In the genomic region with DNA sequence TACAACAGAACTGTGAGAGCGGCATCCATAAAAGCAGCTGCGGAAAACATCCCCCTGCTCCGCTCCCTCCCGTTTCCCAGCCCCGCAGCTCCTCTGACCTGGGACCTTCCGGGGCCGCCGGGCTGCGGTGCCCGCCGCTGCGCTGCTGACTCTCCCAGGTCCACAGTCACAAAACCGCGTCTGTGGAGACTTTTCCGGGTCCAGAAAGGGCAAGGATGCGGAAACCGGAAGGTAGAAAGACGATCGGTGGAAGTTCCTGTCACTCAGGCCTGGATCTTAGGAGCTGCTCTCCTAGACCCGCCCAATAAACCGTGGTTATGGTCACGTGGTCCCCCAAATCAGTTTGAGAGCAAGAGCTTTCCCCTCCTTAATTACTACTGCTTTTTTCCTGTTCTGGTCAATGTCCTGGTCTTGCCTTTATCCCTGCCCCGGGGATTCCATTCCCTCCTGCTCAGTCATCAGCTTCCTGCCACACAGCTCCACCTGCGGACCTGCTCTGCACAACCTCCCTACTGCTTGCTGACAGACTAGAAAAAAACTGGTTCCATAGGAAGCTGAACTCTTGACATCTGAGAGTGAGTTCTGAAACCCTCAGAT, we compare ENCODE assay signal across 8 mouse cellular contexts. TPM values are rescaled to one million over a fixed set of nuclear protein-coding genes. Genes with fewer than 3 reads are reported as not detected.
DNase-seq lines count a peak whose midpoint lies in the region; ATAC-seq and TF ChIP-seq lines count a peak whose summit lies in the region.
"Not testable (repeated sequence)": the region's sequence is repeated elsewhere in the genome, so short reads cannot be mapped to it uniquely, and the experiment has no call there.

A gene (minus strand): TSS at position 471 of the 597 bp plus-strand sequence.

- peak within 1 kb of the TSS; percentile 66 for H3K9ac ChIP-seq in kidney, embryonic 15.5 days
- H3K9ac ChIP-seq in limb, embryonic 15.5 days, result peak within 1 kb of the TSS; percentile 61
- peak within 1 kb of the TSS; percentile 70 for H3K9ac ChIP-seq in midbrain, postnatal 0 days (replicated peaks; ENCODE audit: low read length, poor library complexity, severe bottlenecking)

- H3K9me3 ChIP-seq in heart, embryonic 10.5 days; kidney, embryonic 15.5 days (replicated peaks); limb, embryonic 15.5 days; midbrain, postnatal 0 days (ENCODE audit: low read length): not testable (repeated sequence)

- not testable (repeated sequence) for H3K27me3 ChIP-seq in heart, embryonic 10.5 days (ENCODE audit: insufficient read depth, poor library complexity, severe bottlenecking); kidney, embryonic 15.5 days; limb, embryonic 15.5 days; midbrain, postnatal 0 days (ENCODE audit: insufficient read depth, low read length)

- H3K36me3 ChIP-seq in heart, embryonic 10.5 days; kidney, embryonic 15.5 days; limb, embryonic 15.5 days; midbrain, postnatal 0 days (ENCODE audit: insufficient read depth, low read length): not testable (repeated sequence)

- not testable (repeated sequence) for H3K4me1 ChIP-seq in bone marrow macrophage, adult 2 months (ENCODE audit: control insufficient read depth, insufficient read depth, low read length); embryonic fibroblast, embryonic 13.5 days (ENCODE audit: control insufficient read depth, insufficient read depth, low read length); heart, embryonic 10.5 days; kidney, embryonic 15.5 days; limb, embryonic 15.5 days; midbrain, postnatal 0 days (ENCODE audit: insufficient read depth, low read length)

- TF ChIP-seq CTCF in bone marrow macrophage, adult 2 months (IDR thresholded peaks at IDR 0.05; ENCODE audit: low read depth, low read length); embryonic fibroblast, embryonic 13.5 days (IDR thresholded peaks at IDR 0.05; ENCODE audit: borderline replicate concordance, insufficient read depth, low read length): not testable (repeated sequence)
- TF ChIP-seq CTCF in midbrain, postnatal 0 days (IDR thresholded peaks at IDR 0.05), result peak; percentile 39

- ATAC-seq in kidney, embryonic 15.5 days (replicated peaks; ENCODE audit: low FRiP score), result peak; percentile 99
- peak; percentile 90 for ATAC-seq in limb, embryonic 15.5 days (ENCODE audit: insufficient number of reproducible peaks, low FRiP score, low TSS enrichment, low read depth)
- ATAC-seq in midbrain, postnatal 0 days (ENCODE audit: low FRiP score), result peak; percentile 98

- TF ChIP-seq POLR2A in bone marrow macrophage, adult 2 months (IDR thresholded peaks at IDR 0.05; ENCODE audit: borderline replicate concordance, low read depth, low read length), result not testable (repeated sequence)
- TF ChIP-seq POLR2A in embryonic fibroblast, embryonic 13.5 days (IDR thresholded peaks at IDR 0.05; ENCODE audit: low read depth, low read length), result peak; percentile 43

- peak; percentile 62 for DNase-seq in A20 (ENCODE audit: low read depth, low spot score)
- peak; percentile 84 for DNase-seq in heart, embryonic 10.5 days (ENCODE audit: low spot score)
- DNase-seq in midbrain, postnatal 0 days (ENCODE audit: low spot score), result peak; percentile 75
- peak; percentile 39 to 45 for DNase-seq in spleen, postnatal 36 days (ENCODE audit: low spot score in 2 of 2)

- H3K27ac ChIP-seq in bone marrow macrophage, adult 2 months (ENCODE audit: insufficient read depth, low read depth, low read length); embryonic fibroblast, embryonic 13.5 days (ENCODE audit: insufficient read depth, low read length); limb, embryonic 15.5 days: not testable (repeated sequence)
- peak within 1 kb of the TSS; percentile 85 for H3K27ac ChIP-seq in heart, embryonic 10.5 days
- peak within 1 kb of the TSS; percentile 22; the same call in 1 of the 2 replicates for H3K27ac ChIP-seq in kidney, embryonic 15.5 days
- H3K27ac ChIP-seq in midbrain, postnatal 0 days (ENCODE audit: low read depth, low read length), result peak within 1 kb of the TSS; percentile 59; the same call in 1 of the 2 replicates

- H3K4me2 ChIP-seq in kidney, embryonic 15.5 days, result peak within 1 kb of the TSS; percentile 67
- peak within 1 kb of the TSS; percentile 61 for H3K4me2 ChIP-seq in limb, embryonic 15.5 days
- H3K4me2 ChIP-seq in midbrain, postnatal 0 days (ENCODE audit: low read depth, low read length, poor library complexity, severe bottlenecking), result peak within 1 kb of the TSS; percentile 69

- H3K4me3 ChIP-seq in bone marrow macrophage, adult 2 months (ENCODE audit: insufficient read depth, low read length), result peak within 1 kb of the TSS; percentile 67
- H3K4me3 ChIP-seq in embryonic fibroblast, embryonic 13.5 days (ENCODE audit: insufficient read depth, low read length), result peak within 1 kb of the TSS; percentile 91
- H3K4me3 ChIP-seq in heart, embryonic 10.5 days, result peak within 1 kb of the TSS; percentile 71
- H3K4me3 ChIP-seq in kidney, embryonic 15.5 days (replicated peaks), result peak within 1 kb of the TSS; percentile 72
- H3K4me3 ChIP-seq in limb, embryonic 15.5 days, result peak within 1 kb of the TSS; percentile 66
- peak within 1 kb of the TSS; percentile 67 for H3K4me3 ChIP-seq in midbrain, postnatal 0 days (ENCODE audit: low read depth, low read length)

- under 1% methylated on average over 24 of the region's 24 CpGs for WGBS in heart, embryonic 10.5 days
- under 1% methylated on average over 24 of the region's 24 CpGs for WGBS in kidney, embryonic 15.5 days
- under 1% methylated on average over 24 of the region's 24 CpGs for WGBS in limb, embryonic 15.5 days
- under 1% methylated on average over 24 of the region's 24 CpGs for WGBS in midbrain, postnatal 0 days

RNA-seq across cellular contexts. Expression of the gene that starts here (rescaled TPM):
- polyA plus RNA-seq in bone marrow macrophage, adult 2 months (2012; ENCODE audit: insufficient read depth, insufficient read length, missing spikeins), result 11.3 and 12.1 TPM in 2 replicates
- 11.4 and 12.6 TPM in 2 replicates for polyA plus RNA-seq in embryonic fibroblast, embryonic 13.5 days (2011; ENCODE audit: insufficient read length, low read depth, missing spikeins)
- polyA plus RNA-seq in heart, embryonic 10.5 days (2016; fragmentation: Nextera tagmentation; extraction: Ambion mirVana), result 3.9 and 5.1 TPM in 2 replicates
- 6.1 and 6.8 TPM in 2 replicates for polyA plus RNA-seq in kidney, embryonic 15.5 days (2015; fragmentation: Nextera tagmentation; extraction: Ambion mirVana)
- 6.3 and 6.9 TPM in 2 replicates for polyA plus RNA-seq in limb, embryonic 15.5 days (2015; fragmentation: Nextera tagmentation; extraction: Ambion mirVana)
- total RNA-seq in midbrain, postnatal 0 days (2014; rRNA removed), result 4.7 and 8.1 TPM in 2 replicates
- 6.5 and 7.7 TPM in 2 replicates for polyA plus RNA-seq in midbrain, postnatal 0 days (2015; fragmentation: Nextera tagmentation; extraction: Ambion mirVana)
